Comparison of ENCODE assay signal across 28 mouse cellular contexts in the genomic region with DNA sequence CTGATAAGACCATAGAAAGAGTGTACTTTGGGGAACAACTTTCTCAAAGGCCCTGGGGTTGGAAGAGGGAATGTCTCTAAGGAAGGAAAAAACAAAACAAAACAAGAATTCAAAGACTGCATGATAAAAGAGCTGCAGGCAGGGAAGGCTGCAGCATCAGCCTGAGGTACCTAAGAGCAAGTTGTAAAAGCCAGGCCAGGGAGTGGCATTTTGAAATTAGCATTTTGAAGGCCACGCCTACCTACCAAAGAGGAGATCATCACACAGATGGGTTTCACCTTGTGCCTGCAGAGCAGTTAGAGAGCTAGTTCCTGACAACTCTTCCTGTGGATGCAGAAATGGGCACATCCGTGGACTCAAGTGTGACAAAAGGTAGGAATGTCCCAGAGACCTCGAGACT. TPM values are rescaled to one million over a fixed set of nuclear protein-coding genes. Genes with fewer than 3 reads are reported as not detected.
DNase-seq lines count a peak whose midpoint lies in the region; ATAC-seq and TF ChIP-seq lines count a peak whose summit lies in the region.
"Had no signal": no experiment of that assay in that cellular context is flagged by ENCODE, and none has a peak within 500 bp of the region (broad histone marks: within the 10 kb centered on the region; RNA-seq: fewer than 3 reads in every experiment).

No protein-coding gene starts in this region.

- peak; percentile 96 for DNase-seq in R1 (ENCODE audit: low read depth, low spot score)
- DNase-seq in layer of hippocampus, adult 2 months (ENCODE audit: low spot score in 2 of 2): no peak
- no peak for DNase-seq in neural tube, embryonic 10.5 days (ENCODE audit: extremely low spot score, low spot score)
- DNase-seq: adrenal gland, adult 2 months; adrenal gland, postnatal 14 days; cerebellum, adult 11-12 months; cerebellum, adult 8-10 months; cerebellum, postnatal 10 days; cerebellum, postnatal 36 days; embryo, embryonic 11 days; gastrocnemius, postnatal 25 days; heart, adult 18-20 months; heart, postnatal 10 days; heart, postnatal 36 days had no signal

- H3K4me3 ChIP-seq in E14TG2a.4 (replicated peaks; ENCODE audit: low read length): peak overlapping the region; percentile 64
- no peak overlapping the region for H3K4me3 ChIP-seq in ES-Bruce4 (ENCODE audit: low read depth, low read length)
- H3K4me3 ChIP-seq in kidney, embryonic 14.5 days (ENCODE audit: low read length): no peak overlapping the region
- no peak overlapping the region for H3K4me3 ChIP-seq in layer of hippocampus, adult 2 months
- H3K4me3 ChIP-seq: embryonic facial prominence, embryonic 10.5 days; embryonic facial prominence, embryonic 13.5 days; erythroblast, embryonic 14.5 days; forebrain, embryonic 12.5 days; forebrain, embryonic 15.5 days; heart, embryonic 12.5 days; heart, embryonic 15.5 days had no signal

- peaks cover 75% of the 10 kb centered on the region for H3K4me1 ChIP-seq in E14TG2a.4 (replicated peaks; ENCODE audit: low read depth, low read length)
- H3K4me1 ChIP-seq in ES-Bruce4 (ENCODE audit: control insufficient read depth, insufficient read depth, low read length): peaks cover 11% of the 10 kb centered on the region
- peaks cover 10% of the 10 kb centered on the region for H3K4me1 ChIP-seq in kidney, embryonic 14.5 days (ENCODE audit: control insufficient read depth, insufficient read depth, low read length)
- H3K4me1 ChIP-seq: forebrain, embryonic 15.5 days had no signal

- H3K9ac ChIP-seq in ES-Bruce4 (ENCODE audit: low read depth, poor library complexity, severe bottlenecking): no peak overlapping the region
- H3K9ac ChIP-seq in kidney, embryonic 14.5 days (ENCODE audit: low read depth, low read length): no peak overlapping the region
- H3K9ac ChIP-seq: embryonic facial prominence, embryonic 13.5 days; forebrain, embryonic 12.5 days; forebrain, embryonic 15.5 days; heart, embryonic 12.5 days; heart, embryonic 15.5 days; hindbrain, embryonic 14.5 days had no signal

- no peak for TF ChIP-seq CTCF in E14TG2a.4 (conservative IDR thresholded peaks at IDR 0.05; ENCODE audit: low read length)
- TF ChIP-seq CTCF in ES-Bruce4 (IDR thresholded peaks at IDR 0.05; ENCODE audit: low read depth, low read length): no peak
- no peak for TF ChIP-seq CTCF in layer of hippocampus, adult 2 months (conservative IDR thresholded peaks at IDR 0.05)

- ATAC-seq in kidney, embryonic 14.5 days (ENCODE audit: low FRiP score, low TSS enrichment): no peak
- ATAC-seq: CD4-positive, CD25-positive, alpha-beta regulatory T cell, adult 4 months; forebrain, embryonic 15.5 days; hindbrain, postnatal 0 days; inflammation-experienced regulatory T-cells, adult 6 months had no signal

- no peak for TF ChIP-seq POLR2A in ES-Bruce4 (IDR thresholded peaks at IDR 0.05; ENCODE audit: insufficient read depth, low read length)

- no peak overlapping the region for H3K4me2 ChIP-seq in kidney, embryonic 14.5 days (replicated peaks; ENCODE audit: low read depth, low read length)
- H3K4me2 ChIP-seq: embryonic facial prominence, embryonic 13.5 days; forebrain, embryonic 12.5 days; forebrain, embryonic 15.5 days; heart, embryonic 12.5 days; heart, embryonic 15.5 days; hindbrain, embryonic 14.5 days had no signal

- H3K27me3 ChIP-seq in E14TG2a.4 (ENCODE audit: insufficient read depth, low read length) (no peaks in the 10 kb centered on the region), ES-Bruce4 (ENCODE audit: control insufficient read depth, insufficient read depth, low read length, poor library complexity, severe bottlenecking) (no peaks in the 10 kb centered on the region)
- no peaks in the 10 kb centered on the region for H3K27me3 ChIP-seq in kidney, embryonic 14.5 days (ENCODE audit: control insufficient read depth, insufficient read depth, low read length)
- H3K27me3 ChIP-seq: embryonic facial prominence, embryonic 13.5 days; forebrain, embryonic 15.5 days; heart, embryonic 12.5 days; heart, embryonic 15.5 days had no signal

- H3K36me3 ChIP-seq in E14TG2a.4 (ENCODE audit: insufficient read depth, low read length) (peaks cover 8% of the 10 kb centered on the region; the same call in 1 of the 2 replicates), ES-Bruce4 (ENCODE audit: control insufficient read depth, insufficient read depth, low read length, poor library complexity, severe bottlenecking) (no peaks in the 10 kb centered on the region)
- no peaks in the 10 kb centered on the region for H3K36me3 ChIP-seq in kidney, embryonic 14.5 days (ENCODE audit: control insufficient read depth, insufficient read depth, low read length)
- H3K36me3 ChIP-seq: forebrain, embryonic 12.5 days; forebrain, embryonic 15.5 days; heart, embryonic 15.5 days had no signal

- WGBS in kidney, embryonic 14.5 days: 73% methylated on average over 3 of the region's 3 CpGs

- H3K9me3 ChIP-seq in E14TG2a.4 (ENCODE audit: low read length) (no peaks in the 10 kb centered on the region), ES-Bruce4 (replicated peaks; ENCODE audit: control insufficient read depth, insufficient read depth, low read length, poor library complexity, severe bottlenecking) (no peaks in the 10 kb centered on the region)
- no peaks in the 10 kb centered on the region for H3K9me3 ChIP-seq in kidney, embryonic 14.5 days (ENCODE audit: control insufficient read depth, low read length)
- H3K9me3 ChIP-seq: embryonic facial prominence, embryonic 10.5 days; embryonic facial prominence, embryonic 13.5 days; forebrain, embryonic 12.5 days; forebrain, embryonic 15.5 days; heart, embryonic 12.5 days; heart, embryonic 15.5 days had no signal

- peak; percentile 69; the same call in 1 of the 2 replicates for TF ChIP-seq EP300 in ES-Bruce4 (IDR thresholded peaks at IDR 0.05; ENCODE audit: insufficient read depth, low read depth, low read length)

- H3K27ac ChIP-seq in ES-Bruce4 (ENCODE audit: insufficient read depth, low read length): peak overlapping the region; percentile 88
- no peak overlapping the region for H3K27ac ChIP-seq in kidney, embryonic 14.5 days (ENCODE audit: low read depth, low read length)
- no peak overlapping the region for H3K27ac ChIP-seq in layer of hippocampus, adult 2 months
- H3K27ac ChIP-seq: embryonic facial prominence, embryonic 10.5 days; embryonic facial prominence, embryonic 13.5 days; forebrain, embryonic 12.5 days; forebrain, embryonic 15.5 days; heart, embryonic 15.5 days; hindbrain, embryonic 14.5 days; hindbrain, postnatal 0 days had no signal

RNA-seq across cellular contexts. Expression of gene Rreb1, which starts 59.2 kb away (rescaled TPM):
- polyA plus RNA-seq in ES-Bruce4 (2011; ENCODE audit: insufficient read depth, insufficient read length, low read depth, missing spikeins): 25.9 and 31.5 TPM in 2 replicates
- polyA plus RNA-seq in kidney, embryonic 14.5 days (2014; fragmentation: Nextera tagmentation; extraction: Ambion mirVana): 12.2 and 16.7 TPM in 2 replicates
- total RNA-seq in layer of hippocampus, adult 2 months (2021): 100 to 1,000 TPM in 1 of 2 experiments, 10 to 100 TPM in 1; 74.1 to 104 TPM
